7 mouse cellular contexts compared by ENCODE assay signal in the genomic region with DNA sequence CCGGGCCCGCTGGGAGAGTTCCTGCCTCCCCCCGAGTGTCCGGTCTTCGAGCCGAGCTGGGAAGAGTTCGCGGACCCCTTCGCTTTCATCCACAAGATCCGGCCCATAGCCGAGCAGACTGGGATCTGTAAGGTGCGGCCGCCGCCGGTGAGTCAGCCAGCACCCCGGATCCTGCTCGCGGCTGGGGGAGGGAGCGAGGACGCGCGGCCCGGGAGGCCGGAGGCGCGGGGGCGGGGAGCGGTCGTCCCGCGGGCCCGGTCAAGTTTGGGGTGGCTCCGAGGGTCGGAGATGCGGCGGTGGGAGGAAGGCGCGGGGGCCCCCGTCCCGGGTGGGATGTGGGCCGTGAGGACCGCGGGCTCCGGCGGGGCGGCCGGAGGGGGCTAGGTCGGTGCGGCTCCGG. TPM values are rescaled to one million over a fixed set of nuclear protein-coding genes. Genes with fewer than 3 reads are reported as not detected.
A peak's percentile ranks its signal among the peaks of the same experiment; 100 is the strongest.
DNase-seq lines count a peak whose midpoint lies in the region; ATAC-seq and TF ChIP-seq lines count a peak whose summit lies in the region.

No protein-coding gene starts in this region.

- H3K27me3 ChIP-seq in C2C12 (ENCODE audit: control insufficient read depth, insufficient read depth, insufficient read length), result no peaks in the 10 kb centered on the region
- H3K27me3 ChIP-seq in embryonic facial prominence, embryonic 10.5 days (replicated peaks; ENCODE audit: low read depth, poor library complexity, severe bottlenecking), result peaks cover 3% of the 10 kb centered on the region; the same call in 1 of the 2 replicates
- H3K27me3 ChIP-seq in hindbrain, embryonic 11.5 days (ENCODE audit: control insufficient read depth, insufficient read depth, low read length), result no peaks in the 10 kb centered on the region
- no peaks in the 10 kb centered on the region for H3K27me3 ChIP-seq in limb, embryonic 14.5 days (ENCODE audit: control insufficient read depth, insufficient read depth, low read length)
- no peaks in the 10 kb centered on the region for H3K27me3 ChIP-seq in midbrain, embryonic 16.5 days (ENCODE audit: control insufficient read depth, insufficient read depth, low read depth, low read length)

- peaks cover 6% of the 10 kb centered on the region for H3K79me3 ChIP-seq in C2C12 (ENCODE audit: low read depth)

- H3K9ac ChIP-seq in hindbrain, embryonic 11.5 days (ENCODE audit: low read depth, low read length), result peak overlapping the region; percentile 100
- peak overlapping the region; percentile 100 for H3K9ac ChIP-seq in limb, embryonic 14.5 days (ENCODE audit: low read depth, low read length, severe bottlenecking)
- peak overlapping the region; percentile 100 for H3K9ac ChIP-seq in midbrain, embryonic 16.5 days (ENCODE audit: low read depth, low read length)

- H3K27ac ChIP-seq in embryonic facial prominence, embryonic 10.5 days (replicated peaks), result peak overlapping the region; percentile 99
- H3K27ac ChIP-seq in hindbrain, embryonic 11.5 days (ENCODE audit: low read depth, low read length), result peak overlapping the region; percentile 83
- H3K27ac ChIP-seq in limb, embryonic 14.5 days (replicated peaks; ENCODE audit: low read depth, low read length), result peak overlapping the region; percentile 96
- peak overlapping the region; percentile 92 for H3K27ac ChIP-seq in midbrain, embryonic 16.5 days (ENCODE audit: low read length)

- peak overlapping the region; percentile 72 for H3K4me3 ChIP-seq in C2C12 (ENCODE audit: insufficient read depth, poor library complexity, severe bottlenecking)
- H3K4me3 ChIP-seq in embryonic facial prominence, embryonic 10.5 days, result peak overlapping the region; percentile 100
- H3K4me3 ChIP-seq in hindbrain, embryonic 11.5 days (ENCODE audit: low read depth, low read length), result peak overlapping the region; percentile 98
- peak overlapping the region; percentile 99 for H3K4me3 ChIP-seq in limb, embryonic 14.5 days (replicated peaks; ENCODE audit: low read length)
- peak overlapping the region; percentile 90 for H3K4me3 ChIP-seq in midbrain, embryonic 16.5 days (ENCODE audit: low read depth, low read length)

- no peaks in the 10 kb centered on the region for H3K36me3 ChIP-seq in C2C12 (ENCODE audit: control insufficient read depth, insufficient read depth)
- no peaks in the 10 kb centered on the region for H3K36me3 ChIP-seq in embryonic facial prominence, embryonic 10.5 days (replicated peaks)
- H3K36me3 ChIP-seq in hindbrain, embryonic 11.5 days (ENCODE audit: control insufficient read depth, insufficient read depth, low read length), result no peaks in the 10 kb centered on the region
- H3K36me3 ChIP-seq in limb, embryonic 14.5 days (ENCODE audit: control insufficient read depth, insufficient read depth, low read length), result no peaks in the 10 kb centered on the region
- H3K36me3 ChIP-seq in midbrain, embryonic 16.5 days (ENCODE audit: control insufficient read depth, insufficient read depth, low read length), result no peaks in the 10 kb centered on the region

- no peak for TF ChIP-seq CTCF in C2C12 (IDR thresholded peaks at IDR 0.05; ENCODE audit: control insufficient read depth, insufficient read depth, insufficient read length)

- no peaks in the 10 kb centered on the region for H3K9me3 ChIP-seq in embryonic facial prominence, embryonic 10.5 days
- no peaks in the 10 kb centered on the region for H3K9me3 ChIP-seq in hindbrain, embryonic 11.5 days (ENCODE audit: control insufficient read depth, low read length)
- no peaks in the 10 kb centered on the region for H3K9me3 ChIP-seq in limb, embryonic 14.5 days (ENCODE audit: control insufficient read depth, low read length)
- no peaks in the 10 kb centered on the region for H3K9me3 ChIP-seq in midbrain, embryonic 16.5 days (replicated peaks; ENCODE audit: control insufficient read depth, low read length, poor library complexity, severe bottlenecking)

- peaks cover 33% of the 10 kb centered on the region for H3K79me2 ChIP-seq in C2C12 (ENCODE audit: control insufficient read depth, insufficient read depth)

- peak overlapping the region; percentile 57 for H3K4me2 ChIP-seq in hindbrain, embryonic 11.5 days (replicated peaks; ENCODE audit: low read depth, low read length)
- peak overlapping the region; percentile 40 for H3K4me2 ChIP-seq in limb, embryonic 14.5 days (replicated peaks; ENCODE audit: low read depth, low read length, severe bottlenecking)
- H3K4me2 ChIP-seq in midbrain, embryonic 16.5 days (ENCODE audit: low read length), result peak overlapping the region; percentile 79

- TF ChIP-seq POLR2A in limb, embryonic 14.5 days (IDR thresholded peaks at IDR 0.05; ENCODE audit: borderline replicate concordance, extremely low read depth, insufficient read depth, insufficient read length), result no peak

- peak overlapping the region; percentile 80 for H3ac ChIP-seq in C2C12 (ENCODE audit: control insufficient read depth, insufficient read length, low read depth)

- H3K4me1 ChIP-seq in embryonic facial prominence, embryonic 10.5 days, result peaks cover 45% of the 10 kb centered on the region
- peaks cover 2% of the 10 kb centered on the region for H3K4me1 ChIP-seq in hindbrain, embryonic 11.5 days (replicated peaks; ENCODE audit: control insufficient read depth, insufficient read depth, low read length)
- peaks cover 26% of the 10 kb centered on the region for H3K4me1 ChIP-seq in limb, embryonic 14.5 days (ENCODE audit: control insufficient read depth, insufficient read depth, low read length)
- peaks cover 31% of the 10 kb centered on the region for H3K4me1 ChIP-seq in midbrain, embryonic 16.5 days (ENCODE audit: control insufficient read depth, insufficient read depth, low read length)

- no peak for DNase-seq in embryonic facial prominence, embryonic 10.5 days (ENCODE audit: low spot score)
- no peak for DNase-seq in hindbrain, embryonic 11.5 days (ENCODE audit: low spot score)
- DNase-seq in limb, embryonic 14.5 days (ENCODE audit: low spot score), result no peak
- peak; percentile 68 for DNase-seq in testis, postnatal 14 days (ENCODE audit: low spot score)

- ATAC-seq in CD4-positive, CD25-positive, alpha-beta regulatory T cell, adult 4 months, result peak; percentile 18
- ATAC-seq in hindbrain, embryonic 11.5 days (ENCODE audit: low FRiP score), result peak; percentile 20; the same call in 1 of the 2 replicates
- ATAC-seq in limb, embryonic 14.5 days (ENCODE audit: low FRiP score, low read depth), result no peak
- ATAC-seq in midbrain, embryonic 16.5 days, result no peak

- under 1% methylated on average over 50 of the region's 50 CpGs for WGBS in embryonic facial prominence, embryonic 10.5 days
- 2% methylated on average over 36 of the region's 50 CpGs for WGBS in hindbrain, embryonic 11.5 days
- 4% methylated on average over 31 of the region's 50 CpGs for WGBS in limb, embryonic 14.5 days
- WGBS in midbrain, embryonic 16.5 days, result under 1% methylated on average over 40 of the region's 50 CpGs

TF ChIP-seq in C2C12, 6 proteins besides CTCF, POLR2A, EP300 and RAD21:
- TF ChIP-seq MAX (IDR thresholded peaks at IDR 0.05), result no peak
- no peak for TF ChIP-seq MYOG (IDR thresholded peaks at IDR 0.05; ENCODE audit: control insufficient read depth, extremely low read depth, insufficient read length)
- no peak for TF ChIP-seq USF1 (IDR thresholded peaks at IDR 0.05; ENCODE audit: low read depth)
- TF ChIP-seq MYOD1 (IDR thresholded peaks at IDR 0.05; ENCODE audit: control insufficient read depth, insufficient read length, low read depth), result no peak
- TF ChIP-seq CEBPB (IDR thresholded peaks at IDR 0.05; ENCODE audit: low read depth), result no peak
- TF ChIP-seq FOSL1 (IDR thresholded peaks at IDR 0.05; ENCODE audit: insufficient read depth, low read length, poor library complexity, severe bottlenecking), result no peak

RNA-seq across cellular contexts. Expression of gene Kdm5b, which starts 0.4 kb away (rescaled TPM):
- 3.4 TPM for polyA plus RNA-seq in C2C12 (2012; fragmentation: generic; extraction: Trizol)
- 10 to 100 TPM; 15.5 to 18.1 TPM for polyA plus RNA-seq in CD4-positive, CD25-positive, alpha-beta regulatory T cell, adult 4 months (2017; shearing (Covaris generic))
- polyA plus RNA-seq in embryonic facial prominence, embryonic 10.5 days (2016; fragmentation: Nextera tagmentation; extraction: Ambion mirVana), result 78.4 and 79.0 TPM in 2 replicates
- 94.7 and 102 TPM in 2 replicates for polyA plus RNA-seq in hindbrain, embryonic 11.5 days (2014; fragmentation: Nextera tagmentation; extraction: Ambion mirVana)
- polyA plus RNA-seq in limb, embryonic 14.5 days (2012; rRNA removed), result 38.1 TPM in 2 replicates
- polyA plus RNA-seq in limb, embryonic 14.5 days (2014; fragmentation: Nextera tagmentation; extraction: Ambion mirVana), result 83.5 and 100 TPM in 2 replicates
- polyA plus RNA-seq in midbrain, embryonic 16.5 days (2015; fragmentation: Nextera tagmentation; extraction: Ambion mirVana), result 66.5 and 78.9 TPM in 2 replicates

RNA-seq across cellular contexts. Expression of gene Mgat4e, which starts 10.9 kb away (rescaled TPM):
- not detected for polyA plus RNA-seq in C2C12 (2012; fragmentation: generic; extraction: Trizol)
- polyA plus RNA-seq in CD4-positive, CD25-positive, alpha-beta regulatory T cell, adult 4 months (2017; shearing (Covaris generic)), result not detected
- polyA plus RNA-seq in embryonic facial prominence, embryonic 10.5 days (2016; fragmentation: Nextera tagmentation; extraction: Ambion mirVana), result not detected in 2 replicates
- polyA plus RNA-seq in hindbrain, embryonic 11.5 days (2014; fragmentation: Nextera tagmentation; extraction: Ambion mirVana), result not detected in 2 replicates
- polyA plus RNA-seq in limb, embryonic 14.5 days (2012; rRNA removed), result 0.10 and 0.15 TPM in 2 replicates
- polyA plus RNA-seq in limb, embryonic 14.5 days (2014; fragmentation: Nextera tagmentation; extraction: Ambion mirVana), result not detected in 2 replicates
- polyA plus RNA-seq in midbrain, embryonic 16.5 days (2015; fragmentation: Nextera tagmentation; extraction: Ambion mirVana), result not detected in 2 replicates

Comparison
In these comparisons a context has a peak if more than half of its experiments do, and no peak if none do; other contexts are left out.
1. ATAC-seq: peak in CD4-positive, CD25-positive, alpha-beta regulatory T cell, adult 4 months (single experiment) and hindbrain, embryonic 11.5 days (single experiment); none in limb, embryonic 14.5 days (single experiment) and midbrain, embryonic 16.5 days (single experiment).
2. Peak in every context shown above with its lines, with median percentiles within 50 percentile points of each other: H3K4me3 ChIP-seq, H3K27ac ChIP-seq, H3K4me2 ChIP-seq and H3K9ac ChIP-seq.